Mouse (Mus musculus): ENCODE results near the gene Trpm3. TPM values are rescaled to one million over a fixed set of nuclear protein-coding genes. Genes with fewer than 3 reads are reported as not detected.

The Trpm3 gene
- polyA plus RNA-seq (2015; fragmentation: Nextera tagmentation; extraction: Ambion mirVana), result 0.85 and 0.99 TPM in 2 replicates

DNA sequence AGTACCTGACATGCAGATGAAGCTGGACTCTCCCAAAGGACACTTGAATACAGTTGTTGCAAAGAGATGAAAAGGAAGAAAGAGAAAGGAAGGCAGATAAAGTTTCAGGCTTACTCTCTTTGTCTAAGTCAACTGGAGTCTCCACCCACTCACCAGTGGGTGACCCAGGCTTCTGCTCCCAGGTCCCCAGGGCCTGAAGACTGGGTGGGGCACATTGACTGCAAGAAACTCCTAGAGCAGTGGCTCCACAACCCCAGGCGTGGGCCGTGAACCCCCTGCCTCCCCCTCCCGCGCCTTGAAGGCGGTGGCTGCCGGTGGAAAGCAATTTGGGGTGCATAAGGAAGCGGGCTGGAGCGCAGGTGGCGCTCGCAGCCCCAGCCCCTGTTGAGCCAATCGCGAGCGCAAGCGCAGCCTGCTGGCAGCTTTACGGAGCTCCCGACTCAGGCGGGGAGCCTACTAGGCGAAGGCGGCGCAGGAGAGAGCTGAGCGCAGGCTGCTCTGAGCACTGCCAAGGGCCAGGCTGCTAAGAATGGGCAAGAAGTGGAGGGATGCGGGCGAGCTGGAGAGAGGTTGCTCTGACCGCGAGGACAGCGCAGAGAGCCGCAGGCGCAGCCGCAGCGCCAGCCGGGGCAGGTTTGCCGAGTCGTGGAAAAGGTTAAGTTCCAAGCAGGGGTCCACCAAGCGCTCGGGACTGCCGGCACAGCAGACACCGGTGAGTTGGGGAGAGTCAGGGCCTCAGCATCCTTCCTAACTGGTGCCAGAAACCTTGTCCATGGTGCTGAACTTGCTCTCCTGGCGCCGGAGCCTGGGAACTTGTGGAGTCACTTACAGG lies at the start of gene Trpm3:
Gene Trpm3, plus strand, starts transcription at position 457 of the 832 bp plus-strand sequence.

MicroRNA genes within 50 kb of the gene (microRNA counts, 519-probe panel; counts per million panel counts)
- 3,571 counts per million, percentile 76 among the panel's probes with 10 or more counts for microRNA mmu-miR-204

Small RNAs within 50 kb of the gene (microRNA-seq; reads per million reads assigned to microRNA genes)
- gene Mir204, result 135 to 163 reads per million in 2 experiments
